Mouse (Mus musculus) granulocyte monocyte progenitor cell, adult 5-6 weeks (primary cell): ENCODE measurements around the gene Cntnap2. TPM values are rescaled to one million over a fixed set of nuclear protein-coding genes. Genes with fewer than 3 reads are reported as not detected.
A peak's percentile ranks its signal among the peaks of the same experiment; 100 is the strongest.

Experiments used
- ATAC-seq: replicated peaks from 2 replicates; pipeline ENCODE4 v1.8.0; 2016; ENCODE audit warnings: mild to moderate bottlenecking, moderate TSS enrichment, inconsistent platforms; ENCODE audit not compliant: poor library complexity, severe bottlenecking
- total RNA-seq, 2 experiments: library from RNA; stranded (forward) in 1 of 2; stranded (reverse) in 1 of 2; fragments of 200-712, 200-1000 nt in 1 of 2; fragments of >200 nt in 1 of 2; fragmentation: Nextera tagmentation in 1 of 2; gene quantifications; 2 replicates each; pipeline ENCODE4 v1.2.3; 2014 to 2017

Gene Cntnap2
- total RNA-seq (2014; fragmentation: Nextera tagmentation): not detected in 2 replicates
- total RNA-seq (2017): not detected in 2 replicates

- peak; percentile 37; the same call in 1 of the 2 replicates for ATAC-seq
Measured at GRCm38 (mm10) chr6:45059091-45059490, at the start of gene Cntnap2. Cntnap2 (plus strand) TSS chr6:45059357.

DNA sequence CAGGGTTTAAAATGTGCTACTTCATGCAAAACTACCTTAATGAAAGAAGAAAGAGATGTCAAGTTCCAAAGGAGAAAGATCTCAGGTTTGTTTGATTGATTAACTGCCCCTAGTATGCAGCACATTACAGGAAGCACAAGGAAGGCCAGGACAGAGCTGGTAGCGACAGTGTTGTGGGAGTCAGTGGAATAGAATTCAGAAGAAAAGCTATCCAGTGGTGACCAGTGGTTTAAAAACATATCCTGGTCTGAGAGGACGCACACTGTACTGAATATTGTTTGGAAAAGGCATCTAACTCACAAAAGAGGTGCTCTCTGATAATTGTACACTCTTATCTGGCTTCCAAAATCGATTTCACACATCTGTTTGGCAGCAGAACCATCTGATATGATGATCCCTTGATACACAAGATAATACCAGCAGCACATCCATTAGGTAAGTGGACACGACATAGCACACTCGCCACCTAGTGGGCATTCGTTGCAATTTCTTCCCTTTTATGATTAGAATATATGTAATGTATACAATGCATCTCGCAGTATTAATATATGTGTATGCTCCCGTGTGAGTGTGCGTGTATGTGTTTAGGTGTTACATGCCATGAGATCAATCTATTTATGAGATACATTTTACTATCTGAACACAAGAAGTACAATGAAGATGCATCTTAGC is 33.0 kb upstream of the Cntnap2 start:
- ATAC-seq: peak; percentile 87

GRCm38 (mm10) chr6:45039454-45039853 is 19.7 kb upstream of the Cntnap2 start:
- ATAC-seq: no peak

GRCm38 (mm10) chr6:45059556-45060471 is 657 bp downstream of the Cntnap2 start:
- ATAC-seq: no peak

- no peak for ATAC-seq
Measured at GRCm38 (mm10) chr6:45062214-45062997, 3.2 kb downstream of the Cntnap2 start.

DNA sequence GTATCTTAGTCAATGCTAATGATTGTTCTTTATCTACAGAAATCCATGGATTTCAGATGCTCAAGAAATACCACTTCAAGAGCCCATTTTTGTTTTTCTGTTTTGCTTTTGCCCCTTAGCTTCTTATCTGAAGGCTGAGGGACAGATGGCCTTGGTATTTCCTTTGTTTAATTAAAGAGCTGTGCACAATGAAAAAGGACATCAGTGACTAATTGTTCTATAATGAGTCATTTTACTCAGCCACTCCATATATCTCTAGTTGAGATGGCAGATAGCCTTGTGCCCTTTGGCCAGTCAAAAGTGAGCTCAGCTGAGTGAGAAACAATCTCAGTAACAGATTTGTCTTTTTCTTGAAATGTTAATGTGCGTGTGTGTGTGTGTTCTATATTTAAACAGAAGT is 29.1 kb downstream of the Cntnap2 start:
- ATAC-seq: no peak

- ATAC-seq: no peak
Measured at GRCm38 (mm10) chr6:45113613-45114012, 54.5 kb downstream of the Cntnap2 start.

GRCm38 (mm10) chr6:45144882-45145281 is 85.7 kb downstream of the Cntnap2 start:
- no peak for ATAC-seq

DNA sequence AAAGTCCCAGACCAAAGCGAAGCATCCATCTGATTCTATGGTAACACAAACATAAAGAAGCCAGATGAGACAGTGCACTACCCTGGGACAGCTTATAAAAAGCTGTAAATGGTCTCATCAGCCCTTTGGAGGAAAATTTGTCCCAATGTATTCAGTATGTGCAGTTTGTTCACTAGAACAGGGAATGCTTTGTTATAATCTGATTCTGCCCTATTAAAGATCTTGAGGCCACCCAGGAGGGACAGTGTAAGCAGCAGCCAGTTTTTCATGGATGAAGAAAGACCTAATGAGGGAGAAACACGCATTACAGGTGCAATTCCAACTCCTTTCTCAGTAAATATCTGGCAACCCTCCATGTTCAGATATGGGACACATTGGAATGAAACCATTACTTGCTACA is 145.9 kb downstream of the Cntnap2 start:
- no peak for ATAC-seq

GRCm38 (mm10) chr6:45214330-45214729 is 155.2 kb downstream of the Cntnap2 start:
- no peak for ATAC-seq

- ATAC-seq: peak; percentile 88
Measured at GRCm38 (mm10) chr6:45229002-45229401, 169.8 kb downstream of the Cntnap2 start.

DNA sequence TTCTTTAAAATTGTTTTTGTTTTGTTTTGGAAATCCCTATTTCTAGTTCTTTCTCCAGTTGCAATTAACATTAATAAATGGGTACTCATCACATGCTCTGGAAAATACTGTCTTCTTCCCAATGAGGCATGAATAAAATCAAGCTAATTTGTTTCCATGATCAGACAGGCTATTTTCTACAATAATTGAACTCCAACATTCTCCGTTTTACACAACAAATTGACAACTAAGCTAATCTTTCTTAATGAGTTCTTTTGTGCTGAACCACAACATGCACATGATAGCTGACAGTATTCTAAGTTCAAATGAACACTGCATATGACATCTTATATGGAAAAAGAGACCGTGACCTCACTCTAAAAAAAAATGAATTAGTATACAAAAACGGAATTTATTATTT is 173.4 kb downstream of the Cntnap2 start:
- no peak for ATAC-seq

GRCm38 (mm10) chr6:45236531-45236930 is 177.4 kb downstream of the Cntnap2 start:
- no peak for ATAC-seq

DNA sequence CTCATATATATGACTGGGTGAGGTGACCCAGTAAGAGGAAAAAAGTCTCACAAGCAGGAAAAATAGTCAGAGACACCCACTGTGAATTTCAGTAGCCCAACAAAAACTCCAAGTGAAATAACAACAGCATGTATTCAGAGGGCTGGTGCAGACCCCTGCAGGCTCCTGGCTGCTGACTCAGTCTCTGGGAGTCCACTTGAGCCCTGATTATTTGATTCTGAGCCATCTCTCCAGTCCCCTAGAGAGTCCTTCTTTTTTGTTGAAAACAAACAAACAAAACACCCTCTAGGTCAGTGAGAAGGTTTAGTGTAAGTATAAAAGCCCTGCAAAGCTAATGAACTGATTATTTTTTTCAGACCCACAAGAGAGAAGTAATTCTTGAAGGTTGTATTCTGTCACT is 179.0 kb downstream of the Cntnap2 start:
- ATAC-seq: no peak

DNA sequence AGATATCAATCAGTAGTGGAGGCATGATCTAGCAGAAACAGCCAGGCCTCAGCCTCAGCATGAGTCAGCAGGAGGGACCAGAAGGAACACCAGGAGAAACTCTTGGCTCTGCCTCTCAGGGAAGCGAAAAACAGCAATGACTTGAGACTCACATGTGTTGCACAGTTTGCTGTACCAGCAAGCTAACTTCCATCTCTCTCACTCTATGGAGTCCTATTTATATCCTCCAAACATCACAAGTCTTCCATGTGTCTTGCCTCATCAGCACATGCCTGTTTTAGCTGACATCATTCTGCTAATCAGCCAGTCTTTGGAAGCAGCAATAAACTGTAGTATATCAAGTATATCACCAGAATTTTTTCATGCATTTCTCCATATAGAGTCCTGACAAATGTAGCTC is 182.1 kb downstream of the Cntnap2 start:
- no peak for ATAC-seq

- no peak for ATAC-seq
Measured at GRCm38 (mm10) chr6:45244680-45245079, 185.5 kb downstream of the Cntnap2 start.

DNA sequence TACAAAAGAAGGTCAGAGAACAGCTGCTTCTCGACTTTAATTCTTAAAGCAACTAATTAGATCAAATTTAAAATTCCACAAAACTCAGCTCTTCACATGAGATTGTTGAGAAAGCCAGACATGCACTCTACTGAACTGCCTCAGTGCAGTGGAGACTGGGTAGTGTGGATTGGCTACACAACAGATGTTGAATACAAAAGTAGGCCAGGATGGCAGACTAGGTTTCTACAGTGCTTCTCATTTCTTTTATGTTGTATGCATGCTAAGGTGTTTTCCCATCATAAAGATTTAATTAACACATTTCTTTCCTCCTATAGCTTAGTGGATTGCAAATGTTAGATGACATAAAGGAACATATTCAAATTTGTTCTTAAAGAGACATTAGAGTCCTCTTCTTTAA is 198.9 kb downstream of the Cntnap2 start:
- ATAC-seq: no peak

DNA sequence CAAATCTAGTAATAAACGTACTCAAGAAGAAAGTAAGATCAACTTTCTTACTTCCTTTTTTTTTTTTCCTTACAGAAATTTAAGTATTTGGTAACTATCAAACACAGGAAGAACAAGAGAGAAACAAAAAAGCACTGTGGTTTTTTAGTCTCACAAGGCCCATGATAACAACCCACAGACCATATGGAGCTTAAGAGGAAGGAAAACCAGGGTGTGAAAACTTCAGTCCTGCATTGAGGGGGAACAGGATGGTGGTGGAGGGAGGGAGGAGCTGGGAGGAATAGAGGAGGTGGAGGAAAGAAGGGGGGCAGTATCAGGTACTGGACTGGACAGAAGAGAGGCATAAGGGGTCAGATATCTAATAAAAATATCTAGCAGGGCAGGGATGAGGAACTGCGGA is 212.4 kb downstream of the Cntnap2 start:
- ATAC-seq: peak; percentile 98

GRCm38 (mm10) chr6:45273259-45273775 is 214.2 kb downstream of the Cntnap2 start:
- peak; percentile 78 for ATAC-seq

- ATAC-seq: no peak
Measured at GRCm38 (mm10) chr6:45290154-45290553, 231.0 kb downstream of the Cntnap2 start.
